Mouse (Mus musculus): ENCODE data around the gene Eif2b5. TPM values are rescaled to one million over a fixed set of nuclear protein-coding genes. Genes with fewer than 3 reads are reported as not detected.
A peak's percentile ranks its signal among the peaks of the same experiment; 100 is the strongest.

Gene Eif2b5
- polyA plus RNA-seq, 1 experiment from 2014 or later, result 97.4 TPM

DNA sequence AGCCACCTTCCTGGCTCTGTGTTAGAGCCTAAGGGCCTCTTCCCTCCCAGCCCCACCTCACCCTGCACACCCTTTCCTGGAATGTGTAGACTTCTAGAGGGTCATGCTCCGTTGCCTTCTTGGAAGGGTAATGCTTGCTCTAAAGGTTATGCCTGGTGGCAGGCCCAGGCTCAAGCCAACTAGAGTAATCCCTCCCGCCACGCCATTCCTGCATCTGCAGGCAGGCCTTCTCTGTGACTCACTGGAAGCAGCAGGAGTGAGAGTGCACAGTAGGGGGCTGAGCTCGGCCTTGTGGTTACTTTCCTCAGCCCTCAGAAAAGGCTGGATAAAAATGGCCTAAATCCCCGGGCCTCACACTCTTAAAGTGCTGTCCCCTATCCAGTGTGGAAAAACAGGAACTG, 38.5 kb downstream of the Eif2b5 start:
- Histone ChIP-seq H3K4me2 (ENCODE audit: low read length) (peak overlapping the region; percentile 95), H3K9ac (replicated peaks; ENCODE audit: low read length) (peak overlapping the region; percentile 49; the same call in 1 of the 2 replicates), H3K4me3 (replicated peaks; ENCODE audit: low read depth, low read length) (peak overlapping the region; percentile 91), H3K9me3 (ENCODE audit: control insufficient read depth, low read length) (no peaks in the 10 kb centered on the region), H3K36me3 (ENCODE audit: control insufficient read depth, insufficient read depth, low read length) (peaks cover 57% of the 10 kb centered on the region), H3K4me1 (ENCODE audit: control insufficient read depth, insufficient read depth, low read length) (peaks cover 23% of the 10 kb centered on the region), H3K27ac (replicated peaks; ENCODE audit: low read depth, low read length) (no peak overlapping the region), H3K27me3 (ENCODE audit: control insufficient read depth, insufficient read depth, low read length) (no peaks in the 10 kb centered on the region)
- 4% methylated on average over 5 of the region's 5 CpGs for WGBS
- ATAC-seq (ENCODE audit: low FRiP score, low TSS enrichment) (no peak), DNase-seq (peak; percentile 37)

DNA sequence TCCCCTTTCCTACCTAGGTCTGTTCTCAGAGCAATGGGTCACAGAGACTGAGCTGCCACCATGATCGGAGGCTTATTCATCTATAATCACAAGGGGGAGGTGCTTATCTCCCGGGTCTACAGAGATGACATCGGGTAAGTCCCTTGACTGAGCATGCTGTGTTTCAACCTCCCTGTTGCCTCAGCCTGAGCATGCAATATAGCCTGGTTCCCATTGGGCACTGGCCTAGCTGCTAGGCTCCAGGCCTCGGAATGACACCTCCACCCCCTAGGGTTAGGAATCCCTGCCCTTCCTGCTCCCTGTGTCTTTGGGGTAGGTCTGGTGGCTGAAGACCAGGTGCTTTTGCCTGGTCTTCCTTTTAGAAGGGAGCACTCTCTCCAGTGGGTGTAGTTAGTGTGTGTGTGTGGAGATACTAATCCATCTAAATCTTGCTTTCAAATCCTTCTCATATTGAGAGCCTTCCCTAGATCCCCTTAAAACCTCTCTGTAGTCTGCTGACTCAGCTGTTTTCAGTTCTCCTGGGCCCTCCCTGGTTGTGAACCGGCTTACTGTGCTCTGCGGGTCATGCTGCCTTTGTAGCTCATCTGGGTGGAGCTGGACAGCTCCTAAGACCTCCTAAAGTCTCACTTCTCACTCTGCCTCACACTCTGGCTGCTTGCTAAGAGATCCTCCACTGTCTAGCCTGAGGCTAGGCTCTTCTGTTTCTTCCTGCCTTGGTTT, 39.1 kb downstream of the Eif2b5 start:
- Histone ChIP-seq H3K36me3 (ENCODE audit: control insufficient read depth, insufficient read depth, low read length) (peaks cover 57% of the 10 kb centered on the region), H3K4me1 (ENCODE audit: control insufficient read depth, insufficient read depth, low read length) (peaks cover 23% of the 10 kb centered on the region), H3K27me3 (ENCODE audit: control insufficient read depth, insufficient read depth, low read length) (no peaks in the 10 kb centered on the region), H3K4me2 (ENCODE audit: low read length) (peak overlapping the region; percentile 95), H3K9me3 (ENCODE audit: control insufficient read depth, low read length) (no peaks in the 10 kb centered on the region), H3K27ac (replicated peaks; ENCODE audit: low read depth, low read length) (no peak overlapping the region), H3K4me3 (replicated peaks; ENCODE audit: low read depth, low read length) (peak overlapping the region; percentile 91), H3K9ac (replicated peaks; ENCODE audit: low read length) (peak overlapping the region; percentile 49; the same call in 1 of the 2 replicates)
- 20% methylated on average over 6 of the region's 6 CpGs for WGBS
- DNase-seq (no peak), ATAC-seq (ENCODE audit: low FRiP score, low TSS enrichment) (no peak)

- Histone ChIP-seq H3K27ac (replicated peaks; ENCODE audit: low read depth, low read length) (no peak overlapping the region), H3K4me2 (ENCODE audit: low read length) (no peak overlapping the region), H3K9me3 (ENCODE audit: control insufficient read depth, low read length) (no peaks in the 10 kb centered on the region), H3K27me3 (ENCODE audit: control insufficient read depth, insufficient read depth, low read length) (no peaks in the 10 kb centered on the region), H3K4me1 (ENCODE audit: control insufficient read depth, insufficient read depth, low read length) (peaks cover 23% of the 10 kb centered on the region), H3K36me3 (ENCODE audit: control insufficient read depth, insufficient read depth, low read length) (peaks cover 64% of the 10 kb centered on the region), H3K9ac (replicated peaks; ENCODE audit: low read length) (no peak overlapping the region), H3K4me3 (replicated peaks; ENCODE audit: low read depth, low read length) (no peak overlapping the region)
- WGBS, result 80% methylated on average over 3 of the region's 3 CpGs
- ATAC-seq (ENCODE audit: low FRiP score, low TSS enrichment), result no peak
- DNase-seq, result no peak
Observed at GRCm38 (mm10) chr16:20539649-20540048, 41.0 kb downstream of the Eif2b5 start.

DNA sequence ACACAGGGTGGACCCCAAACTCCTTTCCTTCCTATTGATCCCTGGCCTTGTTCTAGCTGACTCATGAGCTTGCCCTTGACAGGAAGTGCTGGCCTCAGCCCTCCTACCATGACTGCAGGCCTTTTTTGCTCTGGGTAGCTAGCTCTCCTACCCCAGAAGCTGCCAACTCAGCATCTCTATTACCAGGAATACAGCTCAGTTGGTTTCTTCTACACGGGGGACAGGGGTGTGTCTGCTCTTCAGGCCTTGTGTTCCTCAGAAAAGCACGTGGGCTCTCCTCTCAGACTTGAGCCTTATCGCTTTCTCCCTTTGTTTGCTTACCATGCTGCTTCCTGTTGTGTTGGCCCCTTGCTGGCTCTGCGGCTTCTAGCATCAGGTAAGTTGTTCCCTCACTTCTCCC, 41.8 kb downstream of the Eif2b5 start:
- H3K4me2 ChIP-seq (ENCODE audit: low read length), result no peak overlapping the region
- WGBS, result 97% methylated on average over 4 of the region's 4 CpGs
- H3K9me3 ChIP-seq (ENCODE audit: control insufficient read depth, low read length), result no peaks in the 10 kb centered on the region
- H3K4me1 ChIP-seq (ENCODE audit: control insufficient read depth, insufficient read depth, low read length), result peaks cover 23% of the 10 kb centered on the region
- H3K36me3 ChIP-seq (ENCODE audit: control insufficient read depth, insufficient read depth, low read length), result peaks cover 71% of the 10 kb centered on the region
- no peak overlapping the region for H3K27ac ChIP-seq (replicated peaks; ENCODE audit: low read depth, low read length)
- no peak overlapping the region for H3K9ac ChIP-seq (replicated peaks; ENCODE audit: low read length)
- no peak for ATAC-seq (ENCODE audit: low FRiP score, low TSS enrichment)
- DNase-seq, result no peak
- no peak overlapping the region for H3K4me3 ChIP-seq (replicated peaks; ENCODE audit: low read depth, low read length)
- no peaks in the 10 kb centered on the region for H3K27me3 ChIP-seq (ENCODE audit: control insufficient read depth, insufficient read depth, low read length)

DNA sequence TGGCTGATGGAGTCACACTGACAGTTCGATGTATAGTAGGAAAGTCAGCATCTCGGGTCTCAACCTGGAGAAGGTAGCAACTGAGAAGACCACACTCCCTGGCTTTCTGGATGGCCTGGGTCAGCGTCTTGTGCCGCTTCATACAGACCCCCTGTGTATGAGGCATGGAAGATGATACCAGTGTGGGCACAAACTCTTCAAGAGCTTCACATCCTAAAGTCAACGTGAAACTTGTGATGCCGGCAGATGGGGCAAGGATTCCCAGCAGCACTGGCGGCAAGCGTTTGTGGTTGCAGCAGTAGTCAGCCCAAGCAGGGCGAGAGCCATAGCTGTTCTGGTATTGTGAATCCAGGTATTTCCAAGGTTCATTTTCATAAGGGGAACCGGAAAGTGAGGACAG, 47.1 kb downstream of the Eif2b5 start:
- no peak overlapping the region for H3K4me2 ChIP-seq (ENCODE audit: low read length)
- peaks cover 10% of the 10 kb centered on the region for H3K4me1 ChIP-seq (ENCODE audit: control insufficient read depth, insufficient read depth, low read length)
- H3K9me3 ChIP-seq (ENCODE audit: control insufficient read depth, low read length), result no peaks in the 10 kb centered on the region
- no peak overlapping the region for H3K9ac ChIP-seq (replicated peaks; ENCODE audit: low read length)
- no peak overlapping the region for H3K4me3 ChIP-seq (replicated peaks; ENCODE audit: low read depth, low read length)
- no peaks in the 10 kb centered on the region for H3K27me3 ChIP-seq (ENCODE audit: control insufficient read depth, insufficient read depth, low read length)
- peaks cover 57% of the 10 kb centered on the region for H3K36me3 ChIP-seq (ENCODE audit: control insufficient read depth, insufficient read depth, low read length)
- ATAC-seq (ENCODE audit: low FRiP score, low TSS enrichment) (no peak), DNase-seq (no peak)
- no peak overlapping the region for H3K27ac ChIP-seq (replicated peaks; ENCODE audit: low read depth, low read length)
- WGBS, result 92% methylated on average over 10 of the region's 10 CpGs

GRCm38 (mm10) chr16:20547423-20547822, 48.8 kb downstream of the Eif2b5 start:
- Histone ChIP-seq H3K9ac (replicated peaks; ENCODE audit: low read length) (no peak overlapping the region), H3K4me1 (ENCODE audit: control insufficient read depth, insufficient read depth, low read length) (peaks cover 10% of the 10 kb centered on the region), H3K4me3 (replicated peaks; ENCODE audit: low read depth, low read length) (peak overlapping the region; percentile 84; the same call in 1 of the 2 replicates), H3K9me3 (ENCODE audit: control insufficient read depth, low read length) (no peaks in the 10 kb centered on the region), H3K4me2 (ENCODE audit: low read length) (peak overlapping the region; percentile 61), H3K27me3 (ENCODE audit: control insufficient read depth, insufficient read depth, low read length) (no peaks in the 10 kb centered on the region), H3K27ac (replicated peaks; ENCODE audit: low read depth, low read length) (no peak overlapping the region), H3K36me3 (ENCODE audit: control insufficient read depth, insufficient read depth, low read length) (peaks cover 56% of the 10 kb centered on the region)
- WGBS, result 61% methylated on average over 5 of the region's 5 CpGs
- DNase-seq (no peak), ATAC-seq (ENCODE audit: low FRiP score, low TSS enrichment) (no peak)

- Histone ChIP-seq H3K27me3 (ENCODE audit: control insufficient read depth, insufficient read depth, low read length) (no peaks in the 10 kb centered on the region), H3K4me3 (replicated peaks; ENCODE audit: low read depth, low read length) (peak within 1 kb of the TSS; percentile 84), H3K9me3 (ENCODE audit: control insufficient read depth, low read length) (no peaks in the 10 kb centered on the region), H3K36me3 (ENCODE audit: control insufficient read depth, insufficient read depth, low read length) (peaks cover 57% of the 10 kb centered on the region), H3K9ac (replicated peaks; ENCODE audit: low read length) (peak within 1 kb of the TSS; percentile 77), H3K4me1 (ENCODE audit: control insufficient read depth, insufficient read depth, low read length) (peaks cover 10% of the 10 kb centered on the region), H3K27ac (replicated peaks; ENCODE audit: low read depth, low read length) (peak within 1 kb of the TSS; percentile 60), H3K4me2 (ENCODE audit: low read length) (peak within 1 kb of the TSS; percentile 90)
- under 1% methylated on average over 56 of the region's 56 CpGs for WGBS
- peak; percentile 100 for DNase-seq
- peak; percentile 99 for ATAC-seq (ENCODE audit: low FRiP score, low TSS enrichment)
Observed at GRCm38 (mm10) chr16:20548096-20548948, 49.7 kb downstream of the Eif2b5 start, which contains the start of gene Abcf3. Gene Abcf3, plus strand, starts transcription at chr16:20548577.

DNA sequence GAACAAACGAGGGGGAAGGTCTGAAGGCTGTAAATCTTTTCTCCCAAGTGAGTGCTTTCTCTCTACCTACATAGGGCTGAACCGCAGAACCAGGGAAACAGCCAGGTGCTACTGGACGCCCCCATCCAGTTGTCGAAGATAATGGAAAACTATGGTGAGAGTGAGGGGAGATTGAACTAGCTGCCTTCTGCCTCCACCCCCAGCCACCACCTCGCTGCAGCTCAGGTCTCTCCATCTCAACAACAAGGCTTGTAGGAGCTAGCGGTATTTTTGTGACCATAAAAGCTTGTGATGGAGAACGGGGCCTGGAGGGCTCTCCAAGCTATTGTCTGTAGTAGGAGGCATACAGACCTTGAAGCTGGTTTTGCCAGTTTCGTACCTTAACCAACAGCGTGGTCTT, 50.5 kb downstream of the Eif2b5 start:
- no peaks in the 10 kb centered on the region for H3K27me3 ChIP-seq (ENCODE audit: control insufficient read depth, insufficient read depth, low read length)
- DNase-seq, result no peak
- H3K4me2 ChIP-seq (ENCODE audit: low read length), result peak overlapping the region; percentile 90
- no peak for ATAC-seq (ENCODE audit: low FRiP score, low TSS enrichment)
- no peaks in the 10 kb centered on the region for H3K9me3 ChIP-seq (ENCODE audit: control insufficient read depth, low read length)
- H3K27ac ChIP-seq (replicated peaks; ENCODE audit: low read depth, low read length), result no peak overlapping the region
- peaks cover 10% of the 10 kb centered on the region for H3K4me1 ChIP-seq (ENCODE audit: control insufficient read depth, insufficient read depth, low read length)
- peaks cover 58% of the 10 kb centered on the region for H3K36me3 ChIP-seq (ENCODE audit: control insufficient read depth, insufficient read depth, low read length)
- 60% methylated on average over 9 of the region's 9 CpGs for WGBS
- H3K4me3 ChIP-seq (replicated peaks; ENCODE audit: low read depth, low read length), result peak overlapping the region; percentile 84
- peak overlapping the region; percentile 77 for H3K9ac ChIP-seq (replicated peaks; ENCODE audit: low read length)

Data from midbrain, embryonic 14.5 days (tissue).